Mouse (Mus musculus): Measurements from ENCODE around the gene Galnt12.
A peak's percentile ranks its signal among the peaks of the same experiment; 100 is the strongest.

Galnt12 gene

GRCm38 (mm10) chr4:47103561-47103960 lies 11.9 kb downstream of the Galnt12 start:
- DNase-seq, result peak; percentile 24 to 26

DNA sequence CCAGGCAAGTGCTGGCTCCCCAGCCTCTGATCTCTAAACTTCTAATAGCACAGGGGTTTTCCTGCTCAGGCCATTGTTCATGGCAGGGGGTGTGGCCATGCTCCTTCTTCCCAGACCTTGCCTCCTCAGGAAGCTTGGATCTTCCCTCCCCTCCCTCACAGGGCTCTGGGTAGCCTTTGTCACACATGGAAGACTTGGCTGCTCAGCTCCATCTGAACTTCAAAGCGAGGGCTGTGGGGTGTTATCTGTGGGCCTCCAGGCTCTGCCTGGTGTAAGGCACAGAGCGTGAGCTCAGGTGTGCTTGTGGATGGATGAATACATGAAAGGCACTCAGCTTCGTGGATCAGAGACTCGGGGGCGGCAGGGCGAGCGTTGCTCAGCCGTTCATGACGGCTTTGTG lies 20.2 kb downstream of the Galnt12 start:
- DNase-seq, result no peak

DNA sequence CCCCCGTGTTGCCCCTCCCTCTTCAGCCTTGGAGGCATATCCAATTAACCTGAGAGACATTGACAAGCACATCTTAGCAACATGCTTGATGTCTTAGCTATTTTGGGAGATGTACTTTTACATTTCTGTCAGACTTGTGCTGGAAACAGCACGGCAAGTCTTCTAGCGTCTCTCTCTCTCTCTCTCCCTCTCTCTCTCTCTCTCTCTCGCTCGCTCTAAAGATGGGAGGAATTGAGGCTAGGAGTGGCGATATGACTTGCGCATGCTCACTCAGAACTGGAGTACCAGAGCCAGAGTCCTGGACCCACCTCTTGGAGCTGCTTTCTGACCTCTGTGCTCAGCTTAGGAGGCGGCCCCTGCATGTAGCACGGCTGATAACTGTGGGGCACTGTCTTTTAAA lies 20.9 kb downstream of the Galnt12 start:
- no peak for DNase-seq

- DNase-seq, result peak; percentile 83 to 89
Observed at GRCm38 (mm10) chr4:47122051-47122706, 30.5 kb downstream of the Galnt12 start.

DNA sequence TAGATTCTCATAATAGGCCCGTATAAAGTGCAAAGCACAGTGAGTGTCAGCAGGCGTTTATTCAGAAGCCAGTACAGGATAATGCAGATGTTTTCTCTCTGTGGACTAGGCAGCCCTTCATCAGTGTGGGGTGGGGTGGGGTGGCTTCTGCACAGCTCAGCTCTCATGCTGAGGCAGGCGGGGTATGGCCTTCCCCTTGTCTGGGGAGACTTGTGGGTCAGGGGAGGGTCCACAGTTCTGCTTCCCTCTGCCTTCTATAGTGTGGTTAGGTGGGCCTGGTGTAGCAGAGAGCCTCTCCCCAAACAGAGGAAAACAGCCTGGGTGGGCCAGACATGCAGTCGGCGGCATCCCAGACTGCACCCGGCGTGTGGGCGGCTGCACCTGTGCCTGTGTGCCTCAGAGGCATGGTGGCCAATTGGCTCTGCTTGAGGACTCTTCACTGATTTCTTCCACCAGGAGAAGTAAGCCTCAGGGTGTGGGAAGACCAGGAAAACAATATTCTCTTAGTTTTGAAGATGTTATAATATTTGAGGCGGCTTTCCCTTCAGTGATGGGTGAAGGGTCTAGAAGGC lies 32.5 kb downstream of the Galnt12 start:
- DNase-seq, result peak; percentile 20 to 34

- DNase-seq, result peak; percentile 39 to 43
Observed at GRCm38 (mm10) chr4:47128515-47128914, 36.8 kb downstream of the Galnt12 start.

- DNase-seq, result no peak
Observed at GRCm38 (mm10) chr4:47129572-47129971, 37.9 kb downstream of the Galnt12 start.

DNA sequence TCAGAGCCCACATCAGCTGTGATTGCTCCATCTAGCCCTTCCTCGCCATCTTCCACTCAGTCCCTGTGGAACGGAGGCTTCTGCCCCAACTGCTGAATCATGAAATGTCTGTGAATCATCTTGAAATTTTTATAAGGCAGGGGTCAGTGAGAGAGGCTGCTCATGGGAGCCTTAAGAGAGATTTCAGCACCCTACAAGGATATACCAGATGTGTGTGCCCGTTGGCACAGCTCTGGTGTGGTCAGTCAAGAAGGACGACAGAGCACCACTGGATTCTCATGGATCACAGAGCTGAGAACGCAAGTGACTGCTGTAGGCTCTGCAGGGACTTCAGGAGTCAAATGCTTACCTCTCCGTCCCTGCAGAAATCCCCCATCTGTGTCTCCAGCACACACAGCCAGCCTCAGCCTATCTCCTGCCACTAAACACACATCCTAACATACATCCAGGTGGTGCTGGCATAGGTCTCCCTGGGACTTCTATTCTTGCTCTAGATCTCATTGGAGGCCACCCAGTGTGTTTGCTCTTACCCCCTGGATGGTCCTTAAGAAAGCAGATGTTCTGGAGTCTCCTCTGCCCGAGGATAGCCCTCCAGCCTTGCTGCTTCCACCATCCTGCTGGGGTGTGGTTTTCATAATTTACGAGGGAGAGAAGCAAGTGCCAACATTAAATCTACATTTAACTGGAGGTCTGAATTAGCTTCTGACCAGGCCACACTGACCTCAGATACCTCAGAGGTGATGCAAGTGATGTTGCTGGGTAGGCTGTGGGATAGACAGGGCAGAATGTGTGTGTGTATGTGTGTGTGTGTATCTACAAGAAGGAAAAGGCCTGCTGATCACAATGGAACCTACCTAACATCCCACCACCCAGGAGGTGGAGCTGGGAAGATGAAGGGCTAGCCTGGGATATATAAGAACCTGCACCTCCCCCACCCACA lies 38.7 kb downstream of the Galnt12 start:
- DNase-seq, result no peak

DNA sequence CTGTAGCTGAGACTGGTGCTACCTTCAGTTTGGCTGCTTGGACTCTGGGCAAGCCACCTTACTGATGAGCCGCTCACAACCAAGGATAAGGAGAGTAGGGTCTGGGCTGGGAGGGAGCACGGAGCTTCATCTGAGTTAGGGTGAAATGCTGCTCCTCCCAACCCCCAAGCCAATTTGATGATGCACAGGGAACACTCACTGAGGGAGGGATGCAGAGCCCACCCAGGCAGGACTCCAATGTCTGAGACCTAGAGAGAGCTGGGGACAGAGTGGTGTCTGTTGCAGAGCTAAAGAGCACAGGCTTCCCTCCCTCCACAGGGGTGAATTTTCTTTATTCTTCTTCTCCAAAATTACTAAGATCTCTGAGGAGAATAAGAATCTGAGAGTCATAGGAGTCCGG lies 40.2 kb downstream of the Galnt12 start:
- no peak for DNase-seq

- DNase-seq, result no peak
Observed at GRCm38 (mm10) chr4:47132413-47132812, 40.7 kb downstream of the Galnt12 start.

GRCm38 (mm10) chr4:47136699-47137101 lies 45.0 kb downstream of the Galnt12 start:
- no peak for DNase-seq

GRCm38 (mm10) chr4:47137479-47137878 lies 45.8 kb downstream of the Galnt12 start:
- no peak for DNase-seq

GRCm38 (mm10) chr4:47138411-47138810 lies 46.7 kb downstream of the Galnt12 start:
- DNase-seq, result no peak

- peak; percentile 30 to 44 for DNase-seq
Observed at GRCm38 (mm10) chr4:47138967-47139777, 47.5 kb downstream of the Galnt12 start.

DNA sequence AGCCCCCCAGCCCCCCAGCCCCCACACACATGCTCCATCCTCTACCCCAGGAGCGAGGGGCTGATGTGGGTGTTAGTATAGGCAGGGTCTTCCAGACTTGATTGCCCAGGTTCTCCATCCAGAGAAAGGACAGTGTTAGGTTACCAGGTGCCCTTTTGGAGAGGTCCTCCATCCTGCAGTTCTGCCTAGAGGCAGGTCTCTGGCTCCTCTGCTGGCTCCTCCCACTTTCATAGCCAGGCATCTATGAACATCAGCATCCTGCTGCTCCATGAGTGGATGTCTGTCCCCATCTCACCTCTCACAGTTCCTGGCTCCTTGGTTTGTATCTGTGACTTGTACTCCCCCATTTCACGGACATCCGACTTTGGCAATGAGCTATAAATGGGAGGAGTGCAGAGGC lies 48.6 kb downstream of the Galnt12 start:
- DNase-seq, result no peak

DNA sequence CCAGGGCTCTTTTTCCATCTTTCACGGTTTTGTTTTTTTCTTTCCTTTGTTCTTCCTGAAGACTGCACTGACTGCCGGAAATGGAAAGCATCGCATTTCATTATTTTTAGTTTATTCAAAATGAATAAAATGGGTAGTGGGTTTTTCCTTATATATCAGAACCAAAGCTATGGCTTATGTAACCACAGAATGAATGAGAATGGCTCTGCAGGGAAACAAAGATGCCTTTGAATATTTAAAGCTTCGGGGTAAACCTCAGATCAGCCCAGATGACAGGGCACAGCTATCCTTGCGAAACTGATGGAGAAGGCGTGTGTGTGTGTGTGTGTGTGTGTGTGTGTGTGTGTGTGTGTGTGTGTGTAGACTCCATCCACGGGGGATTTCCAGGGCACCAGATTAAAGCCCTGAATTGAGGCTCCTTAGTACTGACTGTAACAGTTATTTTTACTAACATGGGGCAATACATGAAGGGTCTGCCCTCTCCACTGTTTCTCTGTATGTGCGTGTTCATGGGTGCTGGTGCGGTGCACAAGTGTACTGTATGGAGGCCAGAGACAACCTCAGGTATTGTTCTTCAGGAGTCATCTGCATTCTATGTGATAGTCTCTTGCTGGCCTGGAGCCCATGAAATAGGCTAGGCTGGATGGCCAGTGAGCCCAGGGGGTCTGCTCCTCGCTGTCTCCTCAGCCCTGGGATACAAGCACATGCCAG lies 49.9 kb downstream of the Galnt12 start:
- no peak for DNase-seq

DNA sequence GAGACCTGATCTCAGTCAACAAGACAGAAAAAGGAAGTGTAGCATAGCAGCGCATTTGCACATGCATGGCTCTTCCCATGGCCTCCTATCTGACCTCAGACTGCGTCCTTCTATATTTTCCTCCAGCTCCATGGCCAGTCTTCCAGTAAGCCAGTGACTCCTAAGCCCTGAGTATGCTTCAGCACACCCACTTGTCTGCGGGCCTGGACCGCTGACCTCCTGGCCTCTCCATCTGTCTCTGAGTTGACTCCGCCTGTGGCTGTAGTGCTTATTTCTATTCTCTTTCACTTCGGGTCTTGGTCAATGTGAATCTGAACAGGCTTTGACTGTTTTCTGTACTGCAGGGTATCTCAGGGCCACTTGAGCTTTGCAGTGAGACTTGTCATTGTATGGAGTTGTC lies 52.1 kb downstream of the Galnt12 start:
- no peak for DNase-seq

GRCm38 (mm10) chr4:47145341-47145740 lies 53.6 kb downstream of the Galnt12 start:
- no peak for DNase-seq

DNA sequence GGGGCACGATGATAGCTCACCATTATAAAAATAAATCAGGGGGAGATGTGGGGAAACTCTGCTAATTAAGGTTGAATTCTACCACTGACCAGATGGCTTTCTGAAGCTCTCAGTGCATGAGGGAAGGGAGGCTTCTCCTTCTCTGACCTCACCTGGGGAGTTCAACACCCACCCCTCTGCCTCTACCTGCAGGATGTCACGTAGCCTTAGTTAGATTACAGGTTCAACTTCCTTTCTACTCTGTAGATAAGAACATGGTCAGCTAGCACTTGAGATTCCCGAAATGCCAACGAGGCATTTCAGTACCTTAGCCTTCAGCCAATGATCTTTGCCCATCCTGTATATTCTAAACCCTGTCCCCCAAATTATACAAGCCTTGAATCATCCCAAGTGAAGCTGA lies 54.9 kb downstream of the Galnt12 start:
- no peak for DNase-seq

DNA sequence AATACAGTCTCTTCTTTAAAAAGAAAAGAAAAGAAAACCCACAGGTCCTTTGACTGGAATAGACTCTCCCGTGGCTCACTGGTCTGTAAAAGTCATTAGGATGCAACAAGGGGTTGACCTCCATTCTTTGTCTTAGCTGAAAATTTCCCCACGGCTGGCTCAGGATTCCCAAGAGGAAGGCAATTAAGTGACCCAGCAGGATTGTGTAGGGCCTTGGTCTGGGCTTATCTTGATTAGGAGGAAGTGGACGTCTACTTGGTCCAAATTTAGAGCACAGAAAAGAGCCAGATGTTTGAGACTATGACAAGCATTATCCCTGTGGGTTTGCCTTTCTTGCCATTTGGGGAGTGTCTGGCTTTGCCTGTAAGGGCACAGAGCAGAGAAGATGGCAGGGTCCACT lies 58.3 kb downstream of the Galnt12 start:
- no peak for DNase-seq

DNA sequence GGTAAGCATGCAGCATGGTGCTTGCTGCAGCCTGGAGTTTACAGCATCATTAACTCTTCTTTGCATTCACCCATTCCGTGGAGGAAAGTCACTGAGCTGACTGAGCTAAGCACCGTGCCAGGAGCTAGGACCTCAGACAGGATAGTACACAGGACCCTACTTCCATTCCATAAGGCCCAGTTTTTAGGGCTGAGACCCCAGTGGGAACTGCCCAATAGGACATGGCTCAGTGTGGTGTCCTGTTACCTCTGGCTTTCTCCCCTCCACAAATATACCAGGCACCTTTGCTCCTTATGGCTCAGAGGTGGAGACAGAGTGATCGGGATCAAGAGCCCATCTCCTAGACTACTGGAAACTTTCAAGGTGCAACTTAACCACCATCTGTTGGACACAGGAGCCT lies 59.1 kb downstream of the Galnt12 start:
- DNase-seq, result no peak

- no peak for DNase-seq
Observed at GRCm38 (mm10) chr4:47151553-47152183, 60.0 kb downstream of the Galnt12 start.
